Mouse (Mus musculus) testis, adult 2 months (tissue): ENCODE results near the gene Pde9a.

Experiments
- CTCF ChIP-seq: fragments of 200-500 bp; IDR thresholded peaks from 2 replicates; pipeline ENCODE4 v1.5.1; 2012; ENCODE audit warnings: low read depth, mild to moderate bottlenecking, inconsistent platforms, low read length, moderate library complexity; ENCODE audit not compliant: control insufficient read depth, insufficient read depth, insufficient replicate concordance
- POLR2A ChIP-seq: fragments of 200-500 bp; IDR thresholded peaks from 2 replicates; pipeline ENCODE4 v1.6.1; 2012; ENCODE audit warnings: low read depth, mild to moderate bottlenecking, inconsistent platforms, low read length, moderate library complexity; ENCODE audit not compliant: control insufficient read depth

GRCm38 (mm10) chr17:31385671-31386665 lies at the start of gene Pde9a:
- no peak for TF ChIP-seq POLR2A
- TF ChIP-seq CTCF = no peak
